ENCODE assay signal across 15 mouse cellular contexts in the genomic region with DNA sequence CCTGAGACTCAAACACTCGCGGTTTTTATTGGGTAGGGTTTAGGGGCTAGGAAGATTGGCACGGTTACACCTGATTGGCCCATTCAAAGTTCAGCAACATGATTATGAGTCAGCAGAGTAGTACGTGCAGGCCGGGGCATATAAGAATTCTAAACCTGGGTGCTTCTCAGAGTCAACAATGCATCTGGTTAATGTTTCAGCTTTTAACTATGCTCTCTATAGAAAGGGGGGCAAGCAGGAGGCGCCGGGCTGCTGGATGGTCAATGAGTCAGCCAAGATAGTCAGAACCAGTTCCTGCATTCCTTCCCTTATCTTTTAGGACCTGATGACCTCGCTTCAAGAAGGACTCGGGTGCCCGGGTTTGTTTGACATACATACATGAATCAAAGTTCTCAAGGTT. TPM values are rescaled to one million over a fixed set of nuclear protein-coding genes. Genes with fewer than 3 reads are reported as not detected.
DNase-seq lines count a peak whose midpoint lies in the region; ATAC-seq and TF ChIP-seq lines count a peak whose summit lies in the region.
"Not testable (repeated sequence)": the region's sequence is repeated elsewhere in the genome, so short reads cannot be mapped to it uniquely, and the experiment has no call there.
"Had no signal": no experiment of that assay in that cellular context is flagged by ENCODE, and none has a peak within 500 bp of the region (broad histone marks: within the 10 kb centered on the region; RNA-seq: fewer than 3 reads in every experiment).

No protein-coding gene starts in this region.

- CTCF ChIA-PET in Patski (lab: Charles Lee) = not testable (repeated sequence)

- not testable (repeated sequence) for H3K36me3 ChIP-seq in heart, embryonic 14.5 days (ENCODE audit: control insufficient read depth, insufficient read depth, low read length); intestine, embryonic 14.5 days (ENCODE audit: control insufficient read depth, insufficient read depth, low read length); kidney, embryonic 14.5 days (ENCODE audit: control insufficient read depth, insufficient read depth, low read length); liver, embryonic 11.5 days (ENCODE audit: control insufficient read depth, insufficient read depth, low read length); liver, embryonic 16.5 days (ENCODE audit: control insufficient read depth, insufficient read depth); lung, embryonic 16.5 days (ENCODE audit: control insufficient read depth, insufficient read depth, low read length); stomach, embryonic 16.5 days (ENCODE audit: control insufficient read depth, insufficient read depth, low read length)

- ATAC-seq in Patski = peak; percentile 56
- peak; percentile 42; the same call in 1 of the 2 replicates for ATAC-seq in heart, embryonic 14.5 days (ENCODE audit: insufficient number of reproducible peaks, insufficient read depth, low FRiP score, low read depth)
- ATAC-seq in intestine, embryonic 14.5 days (replicated peaks; ENCODE audit: low FRiP score, low TSS enrichment, low read depth) = peak; percentile 80
- ATAC-seq in kidney, embryonic 14.5 days (ENCODE audit: low FRiP score, low TSS enrichment) = peak; percentile 34; the same call in 1 of the 2 replicates
- peak; percentile 32 for ATAC-seq in liver, embryonic 11.5 days (replicated peaks; ENCODE audit: low FRiP score)
- peak; percentile 45 for ATAC-seq in liver, embryonic 16.5 days (ENCODE audit: low read depth)
- ATAC-seq in lung, embryonic 16.5 days (ENCODE audit: low read depth) = peak; percentile 84
- peak; percentile 82 for ATAC-seq in stomach, embryonic 16.5 days (ENCODE audit: insufficient read depth, low FRiP score)

- H3K27me3 ChIP-seq in Patski; heart, embryonic 14.5 days (ENCODE audit: control insufficient read depth, insufficient read depth, low read length); intestine, embryonic 14.5 days (replicated peaks; ENCODE audit: control insufficient read depth, insufficient read depth, low read length); kidney, embryonic 14.5 days (ENCODE audit: control insufficient read depth, insufficient read depth, low read length); liver, embryonic 11.5 days (replicated peaks; ENCODE audit: control insufficient read depth, insufficient read depth, low read length); liver, embryonic 16.5 days (ENCODE audit: control insufficient read depth, insufficient read depth, low read depth, low read length); lung, embryonic 16.5 days (ENCODE audit: control insufficient read depth, insufficient read depth, low read depth, low read length); stomach, embryonic 16.5 days (ENCODE audit: control insufficient read depth, insufficient read depth, low read length): not testable (repeated sequence)

- DNase-seq in Patski (ENCODE audit: low read depth, low spot score); intestine, embryonic 14.5 days (ENCODE audit: low spot score); liver, embryonic 11.5 days (ENCODE audit: low spot score): not testable (repeated sequence)

- not testable (repeated sequence) for H3K27ac ChIP-seq in heart, embryonic 14.5 days (replicated peaks in 1 of 2; ENCODE audit: control insufficient read depth in 1 of 2, insufficient read depth in 1 of 2, low read depth in 2 of 2, low read length in 2 of 2); intestine, embryonic 14.5 days (ENCODE audit: low read depth); kidney, embryonic 14.5 days (ENCODE audit: low read depth, low read length); liver, embryonic 11.5 days (ENCODE audit: low read depth, low read length); liver, embryonic 16.5 days (ENCODE audit: low read length); lung, embryonic 16.5 days (ENCODE audit: low read length); stomach, embryonic 16.5 days (ENCODE audit: low read length)

- WGBS in heart, embryonic 14.5 days = no CpG with 5 or more reads among the region's 10 CpGs
- WGBS in intestine, embryonic 14.5 days = no CpG with 5 or more reads among the region's 10 CpGs
- no CpG with 5 or more reads among the region's 10 CpGs for WGBS in kidney, embryonic 14.5 days
- WGBS in liver, embryonic 11.5 days = no CpG with 5 or more reads among the region's 10 CpGs
- WGBS in liver, embryonic 16.5 days (ENCODE audit: insufficient replicate concordance) = no CpG with 5 or more reads among the region's 10 CpGs
- no CpG with 5 or more reads among the region's 10 CpGs for WGBS in lung, embryonic 16.5 days
- no CpG with 5 or more reads among the region's 10 CpGs for WGBS in stomach, embryonic 16.5 days

- POLR2A ChIA-PET in Patski (lab: Charles Lee) = not testable (repeated sequence)

- in situ Hi-C loops in Patski (cut with MboI; ENCODE audit: low pct_unique_long_range_greater_than_20kb) = not testable (repeated sequence)

- H3K4me3 ChIP-seq in heart, embryonic 14.5 days (ENCODE audit: control insufficient read depth in 1 of 2, insufficient read depth in 1 of 2, low read depth in 1 of 2, low read length in 2 of 2); intestine, embryonic 14.5 days (ENCODE audit: low read depth, low read length); kidney, embryonic 14.5 days (ENCODE audit: low read length); liver, embryonic 11.5 days (ENCODE audit: low read depth, low read length); liver, embryonic 16.5 days (ENCODE audit: low read depth, low read length); lung, embryonic 16.5 days (ENCODE audit: low read length); stomach, embryonic 16.5 days (replicated peaks; ENCODE audit: low read length): not testable (repeated sequence)

- not testable (repeated sequence) for H3K4me2 ChIP-seq in heart, embryonic 14.5 days (ENCODE audit: low read length); intestine, embryonic 14.5 days (ENCODE audit: low read length); kidney, embryonic 14.5 days (replicated peaks; ENCODE audit: low read depth, low read length); liver, embryonic 11.5 days; liver, embryonic 16.5 days (ENCODE audit: low read depth, low read length); lung, embryonic 16.5 days (ENCODE audit: low read depth, low read length); stomach, embryonic 16.5 days (ENCODE audit: low read depth, low read length)

- TF ChIP-seq CTCF in Patski (IDR thresholded peaks at IDR 0.05) = not testable (repeated sequence)

- H3K4me1 ChIP-seq in heart, embryonic 14.5 days (ENCODE audit: control insufficient read depth in 2 of 2, insufficient read depth in 2 of 2, low read length in 2 of 2); intestine, embryonic 14.5 days (replicated peaks; ENCODE audit: control insufficient read depth, insufficient read depth, low read length); kidney, embryonic 14.5 days (ENCODE audit: control insufficient read depth, insufficient read depth, low read length); liver, embryonic 11.5 days (replicated peaks; ENCODE audit: control insufficient read depth, insufficient read depth, low read length); liver, embryonic 16.5 days (ENCODE audit: control insufficient read depth, low read depth, low read length); lung, embryonic 16.5 days (replicated peaks; ENCODE audit: control insufficient read depth, insufficient read depth, low read length); stomach, embryonic 16.5 days (ENCODE audit: control insufficient read depth, insufficient read depth, low read length): not testable (repeated sequence)

- H3K9ac ChIP-seq in heart, embryonic 14.5 days (ENCODE audit: low read length); intestine, embryonic 14.5 days (ENCODE audit: low read length); kidney, embryonic 14.5 days (ENCODE audit: low read depth, low read length); liver, embryonic 11.5 days (ENCODE audit: low read depth, low read length); liver, embryonic 16.5 days (ENCODE audit: low read depth, low read length); lung, embryonic 16.5 days (ENCODE audit: low read length); stomach, embryonic 16.5 days (ENCODE audit: low read length): not testable (repeated sequence)

- not testable (repeated sequence) for H3K9me3 ChIP-seq in heart, embryonic 14.5 days (ENCODE audit: control insufficient read depth, low read length); intestine, embryonic 14.5 days (ENCODE audit: control insufficient read depth, low read length); kidney, embryonic 14.5 days (ENCODE audit: control insufficient read depth, low read length); liver, embryonic 11.5 days (ENCODE audit: control insufficient read depth, low read length); liver, embryonic 16.5 days (replicated peaks; ENCODE audit: control insufficient read depth, low read length); lung, embryonic 16.5 days (ENCODE audit: control insufficient read depth, low read length); stomach, embryonic 16.5 days (replicated peaks; ENCODE audit: control insufficient read depth, low read length)

RNA-seq across cellular contexts. Expression of gene Sprr2a2, which starts 30.5 kb away (rescaled TPM):
- 0.19 TPM for polyA plus RNA-seq in Patski (2021)
- 1.8 and 2.1 TPM in 2 replicates for polyA plus RNA-seq in heart, embryonic 14.5 days (2014; fragmentation: Nextera tagmentation; extraction: Ambion mirVana)
- 30.5 and 45.1 TPM in 2 replicates for polyA plus RNA-seq in intestine, embryonic 14.5 days (2014; fragmentation: Nextera tagmentation; extraction: Ambion mirVana)
- 0.47 TPM in 1 of 2 replicates, not detected in the other for polyA plus RNA-seq in kidney, embryonic 14.5 days (2014; fragmentation: Nextera tagmentation; extraction: Ambion mirVana)
- polyA plus RNA-seq in liver, embryonic 11.5 days (2014; fragmentation: Nextera tagmentation; extraction: Ambion mirVana) = 1.1 TPM in 1 of 2 replicates, not detected in the other
- 0.08 and 2.0 TPM in 2 replicates for polyA plus RNA-seq in liver, embryonic 16.5 days (2015; fragmentation: Nextera tagmentation; extraction: Ambion mirVana)
- 3.2 and 14.3 TPM in 2 replicates for polyA plus RNA-seq in lung, embryonic 16.5 days (2015; fragmentation: Nextera tagmentation; extraction: Ambion mirVana)
- 2,249 and 3,769 TPM in 2 replicates for polyA plus RNA-seq in stomach, embryonic 16.5 days (2015; fragmentation: Nextera tagmentation; extraction: Ambion mirVana)
- polyA plus RNA-seq: CD4-positive, CD25-positive, alpha-beta regulatory T cell, adult 4 months; embryonic facial prominence, embryonic 11.5 days; forebrain, embryonic 10.5 days; forebrain, embryonic 14.5 days; G1E; hindbrain, embryonic 13.5 days had no signal

RNA-seq across cellular contexts. Expression of gene Sprr2a1, which starts 30.6 kb away (rescaled TPM):
- polyA plus RNA-seq in Patski (2021) = not detected
- polyA plus RNA-seq in heart, embryonic 14.5 days (2014; fragmentation: Nextera tagmentation; extraction: Ambion mirVana) = 0.16 TPM in 1 of 2 replicates, not detected in the other
- polyA plus RNA-seq in intestine, embryonic 14.5 days (2014; fragmentation: Nextera tagmentation; extraction: Ambion mirVana) = 0.66 and 0.74 TPM in 2 replicates
- not detected in 2 replicates for polyA plus RNA-seq in kidney, embryonic 14.5 days (2014; fragmentation: Nextera tagmentation; extraction: Ambion mirVana)
- polyA plus RNA-seq in liver, embryonic 11.5 days (2014; fragmentation: Nextera tagmentation; extraction: Ambion mirVana) = not detected in 2 replicates
- 0.04 TPM in 1 of 2 replicates, not detected in the other for polyA plus RNA-seq in liver, embryonic 16.5 days (2015; fragmentation: Nextera tagmentation; extraction: Ambion mirVana)
- polyA plus RNA-seq in lung, embryonic 16.5 days (2015; fragmentation: Nextera tagmentation; extraction: Ambion mirVana) = 0.29 TPM in 1 of 2 replicates, not detected in the other
- polyA plus RNA-seq in stomach, embryonic 16.5 days (2015; fragmentation: Nextera tagmentation; extraction: Ambion mirVana) = 33.7 and 51.7 TPM in 2 replicates
- polyA plus RNA-seq: CD4-positive, CD25-positive, alpha-beta regulatory T cell, adult 4 months; embryonic facial prominence, embryonic 11.5 days; erythroblast, embryonic 14.5 days; forebrain, embryonic 10.5 days; forebrain, embryonic 14.5 days; G1E; hindbrain, embryonic 13.5 days had no signal

RNA-seq across cellular contexts. Expression of gene Sprr2a3, which starts 39.0 kb away (rescaled TPM):
- not detected for polyA plus RNA-seq in Patski (2021)
- polyA plus RNA-seq in heart, embryonic 14.5 days (2014; fragmentation: Nextera tagmentation; extraction: Ambion mirVana) = not detected in 2 replicates
- 3.8 and 6.4 TPM in 2 replicates for polyA plus RNA-seq in intestine, embryonic 14.5 days (2014; fragmentation: Nextera tagmentation; extraction: Ambion mirVana)
- not detected in 2 replicates for polyA plus RNA-seq in kidney, embryonic 14.5 days (2014; fragmentation: Nextera tagmentation; extraction: Ambion mirVana)
- polyA plus RNA-seq in liver, embryonic 11.5 days (2014; fragmentation: Nextera tagmentation; extraction: Ambion mirVana) = not detected in 2 replicates
- polyA plus RNA-seq in liver, embryonic 16.5 days (2015; fragmentation: Nextera tagmentation; extraction: Ambion mirVana) = 0.32 TPM in 1 of 2 replicates, not detected in the other
- 0.34 and 0.84 TPM in 2 replicates for polyA plus RNA-seq in lung, embryonic 16.5 days (2015; fragmentation: Nextera tagmentation; extraction: Ambion mirVana)
- polyA plus RNA-seq in stomach, embryonic 16.5 days (2015; fragmentation: Nextera tagmentation; extraction: Ambion mirVana) = 142 and 237 TPM in 2 replicates
- polyA plus RNA-seq: CD4-positive, CD25-positive, alpha-beta regulatory T cell, adult 4 months; embryonic facial prominence, embryonic 11.5 days; erythroblast, embryonic 14.5 days; forebrain, embryonic 10.5 days; forebrain, embryonic 14.5 days; G1E; hindbrain, embryonic 13.5 days had no signal

Comparison
In these comparisons a context has a peak if more than half of its experiments do, and no peak if none do; other contexts are left out.
1. ATAC-seq: peak in every context shown above with its lines; median percentile 84 in lung, embryonic 16.5 days; 82 in stomach, embryonic 16.5 days; 80 in intestine, embryonic 14.5 days; 56 in Patski; 45 in liver, embryonic 16.5 days; 42 in heart, embryonic 14.5 days; 34 in kidney, embryonic 14.5 days; 32 in liver, embryonic 11.5 days.
2. RNA of gene Sprr2a2, which starts 30.5 kb away (polyA plus RNA-seq): 2,249 to 3,769 TPM in stomach, embryonic 16.5 days; 30.5 to 45.1 TPM in intestine, embryonic 14.5 days, 3.2 to 14.3 TPM in lung, embryonic 16.5 days, 0.08 to 2.0 TPM in liver, embryonic 16.5 days, 1.8 to 2.1 TPM in heart, embryonic 14.5 days, 1.1 TPM in liver, embryonic 11.5 days, 0.19 TPM in Patski (single experiment) and 0.47 TPM in kidney, embryonic 14.5 days; every median in the first group is over 10 times any median in the second.
3. RNA of gene Sprr2a1, which starts 30.6 kb away (polyA plus RNA-seq): 33.7 to 51.7 TPM in stomach, embryonic 16.5 days; 0.66 to 0.74 TPM in intestine, embryonic 14.5 days, 0.04 TPM in liver, embryonic 16.5 days, not detected in liver, embryonic 11.5 days, not detected in kidney, embryonic 14.5 days, 0.29 TPM in lung, embryonic 16.5 days, not detected in Patski (single experiment) and 0.16 TPM in heart, embryonic 14.5 days; every median in the first group is over 10 times any median in the second.
4. RNA of gene Sprr2a3, which starts 39.0 kb away (polyA plus RNA-seq): 142 to 237 TPM in stomach, embryonic 16.5 days; 3.8 to 6.4 TPM in intestine, embryonic 14.5 days, 0.34 to 0.84 TPM in lung, embryonic 16.5 days, 0.32 TPM in liver, embryonic 16.5 days, not detected in kidney, embryonic 14.5 days, not detected in Patski (single experiment), not detected in heart, embryonic 14.5 days and not detected in liver, embryonic 11.5 days; every median in the first group is over 10 times any median in the second.